Mouse (Mus musculus): ENCODE measurements around the gene Borcs6. TPM values are rescaled to one million over a fixed set of nuclear protein-coding genes. Genes with fewer than 3 reads are reported as not detected.

Borcs6 gene
- polyA plus RNA-seq, 1 experiment from 2014 or later, result 9.2 TPM

DNA sequence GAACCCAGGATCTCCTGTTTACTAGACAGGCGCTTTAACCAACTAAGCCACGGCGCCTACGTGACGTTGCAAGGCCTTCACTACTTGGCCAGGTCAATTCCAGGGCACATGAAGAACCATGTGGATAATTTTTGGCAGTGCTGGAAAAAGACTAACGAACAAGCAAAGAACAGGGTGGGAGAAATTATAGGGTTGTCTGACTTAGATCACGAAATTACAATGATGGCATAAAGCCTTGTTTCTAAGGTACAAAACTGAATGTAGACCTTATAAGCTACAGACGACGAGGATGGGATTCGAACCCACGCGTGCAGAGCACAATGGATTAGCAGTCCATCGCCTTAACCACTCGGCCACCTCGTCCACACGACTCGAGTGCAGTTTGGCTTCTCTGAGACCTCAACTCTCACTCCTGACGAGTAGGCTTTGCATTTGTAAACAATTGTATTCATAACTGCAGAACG is 3.3 kb downstream of the Borcs6 start:
- H3K27me3 ChIP-seq, result peaks cover 11% of the 10 kb centered on the region
- H3K4me3 ChIP-seq (replicated peaks), result peak overlapping the region; percentile 70
- H3K36me3 ChIP-seq, result no peaks in the 10 kb centered on the region
- H3K9ac ChIP-seq (replicated peaks), result peak overlapping the region; percentile 44; the same call in 1 of the 2 replicates
- H3K4me2 ChIP-seq, result peak overlapping the region; percentile 95
- peaks cover 32% of the 10 kb centered on the region for H3K4me1 ChIP-seq (replicated peaks)
- H3K9me3 ChIP-seq, result no peaks in the 10 kb centered on the region
- peak overlapping the region; percentile 69 for H3K27ac ChIP-seq
- under 1% methylated on average over 19 of the region's 19 CpGs for WGBS
- 0 out of 2 replicates have a peak, but pooled peaks have one; percentile 21 for ATAC-seq (ENCODE audit: insufficient number of reproducible peaks, insufficient read depth, low FRiP score, low TSS enrichment, low read depth)

DNA sequence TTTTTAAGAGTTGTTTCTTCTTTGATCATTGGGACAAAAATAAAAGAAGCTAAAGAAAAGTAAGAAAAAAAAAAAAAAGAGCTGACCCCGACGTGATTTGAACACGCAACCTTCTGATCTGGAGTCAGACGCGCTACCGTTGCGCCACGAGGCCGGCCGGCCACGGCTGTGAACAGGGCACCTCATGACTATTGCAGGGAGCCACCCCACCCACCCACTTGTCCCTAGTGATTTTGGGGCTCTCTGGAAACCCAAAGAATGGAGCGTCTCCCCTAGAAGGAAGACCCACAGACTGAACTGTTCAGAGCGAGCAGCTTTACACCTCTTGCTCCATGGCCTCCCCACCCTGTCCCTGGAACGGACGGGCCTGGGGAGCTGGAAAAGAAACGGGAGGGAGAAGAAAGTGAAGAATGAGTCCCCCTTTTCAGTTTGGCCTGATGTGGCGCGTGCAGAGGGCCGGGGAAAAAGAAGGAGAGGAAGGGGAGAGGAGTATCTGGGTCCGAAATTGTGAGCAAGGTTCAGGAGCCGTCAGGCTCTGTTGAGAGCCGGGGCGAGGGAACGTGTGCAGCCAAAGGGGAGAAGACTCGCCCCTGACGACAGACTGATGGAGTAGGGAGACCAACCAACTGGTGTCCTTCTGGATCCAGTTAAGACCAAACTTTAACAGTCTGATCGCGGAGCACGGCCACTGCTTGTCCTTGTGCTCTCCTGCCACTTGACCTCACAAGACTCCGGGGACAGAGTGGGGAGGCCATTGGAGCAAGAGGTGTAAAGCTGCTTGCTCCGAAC is 4.1 kb downstream of the Borcs6 start:
- peak; percentile 44; the same call in 1 of the 2 replicates for ATAC-seq (ENCODE audit: insufficient number of reproducible peaks, insufficient read depth, low FRiP score, low TSS enrichment, low read depth)
- Histone ChIP-seq H3K36me3 (no peaks in the 10 kb centered on the region), H3K9me3 (no peaks in the 10 kb centered on the region), H3K9ac (replicated peaks) (peak overlapping the region; percentile 70), H3K27me3 (peaks cover 11% of the 10 kb centered on the region), H3K27ac (peak overlapping the region; percentile 76), H3K4me2 (peak overlapping the region; percentile 95), H3K4me1 (replicated peaks) (peaks cover 28% of the 10 kb centered on the region), H3K4me3 (replicated peaks) (peak overlapping the region; percentile 70)
- WGBS, result under 1% methylated on average over 31 of the region's 31 CpGs

DNA sequence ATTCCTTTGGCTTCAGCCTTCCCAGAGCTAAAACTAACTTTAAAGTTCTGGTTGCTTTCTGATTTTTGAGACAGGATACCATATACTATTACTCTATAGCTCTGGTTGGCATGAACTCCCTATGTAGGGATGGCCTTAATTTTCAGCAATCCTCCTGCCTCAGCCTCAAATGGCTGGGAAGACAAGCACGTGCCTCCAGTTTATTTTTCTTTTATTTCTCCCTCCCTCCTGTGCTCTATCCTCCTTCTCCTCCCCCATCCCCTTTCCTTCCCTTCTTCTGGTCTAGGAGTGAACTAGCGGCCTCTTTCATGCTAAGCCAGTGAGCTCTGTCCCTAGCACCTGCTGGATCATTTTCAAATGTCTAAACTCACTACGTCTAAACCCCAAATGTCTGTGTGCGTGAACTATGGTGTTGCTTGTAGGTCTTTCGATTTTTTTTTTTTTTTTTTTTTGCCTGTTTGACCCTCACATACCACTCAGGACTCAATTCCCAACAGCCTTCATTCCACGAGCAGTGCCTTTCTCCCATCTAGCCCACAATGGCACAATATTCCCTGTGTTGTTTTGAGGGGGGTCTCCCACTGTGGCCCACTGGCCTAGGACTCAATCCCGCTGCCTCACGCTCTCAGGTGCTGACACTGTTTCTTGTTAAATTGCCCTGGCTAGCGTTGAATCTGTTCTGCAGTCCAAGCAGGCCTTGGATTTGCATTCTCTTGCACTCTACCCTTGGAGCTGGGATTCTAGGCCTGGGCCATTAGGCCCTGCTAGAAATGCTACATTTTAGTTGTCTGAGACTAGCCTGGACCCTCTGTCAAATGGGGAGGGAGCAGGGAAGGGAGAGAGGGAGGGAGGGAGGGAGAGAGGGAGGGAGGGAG is 5.0 kb downstream of the Borcs6 start:
- Histone ChIP-seq H3K9me3 (no peaks in the 10 kb centered on the region), H3K27me3 (peaks cover 11% of the 10 kb centered on the region), H3K36me3 (no peaks in the 10 kb centered on the region), H3K4me1 (replicated peaks) (peaks cover 25% of the 10 kb centered on the region), H3K27ac (peak overlapping the region; percentile 76; the same call in 1 of the 2 replicates), H3K4me3 (replicated peaks) (peak overlapping the region; percentile 70), H3K9ac (replicated peaks) (peak overlapping the region; percentile 70), H3K4me2 (peak overlapping the region; percentile 95)
- no peak for ATAC-seq (ENCODE audit: insufficient number of reproducible peaks, insufficient read depth, low FRiP score, low TSS enrichment, low read depth)
- WGBS, result 48% methylated on average over 9 of the region's 9 CpGs

GRCm38 (mm10) chr11:69065394-69065925 is 5.9 kb downstream of the Borcs6 start:
- Histone ChIP-seq H3K4me3 (replicated peaks) (no peak overlapping the region), H3K4me2 (peak overlapping the region; percentile 93), H3K27ac (no peak overlapping the region), H3K9ac (replicated peaks) (no peak overlapping the region), H3K4me1 (replicated peaks) (peaks cover 27% of the 10 kb centered on the region), H3K9me3 (no peaks in the 10 kb centered on the region), H3K27me3 (peaks cover 11% of the 10 kb centered on the region), H3K36me3 (no peaks in the 10 kb centered on the region)
- 45% methylated on average over 3 of the region's 3 CpGs for WGBS
- ATAC-seq (ENCODE audit: insufficient number of reproducible peaks, insufficient read depth, low FRiP score, low TSS enrichment, low read depth), result no peak

DNA sequence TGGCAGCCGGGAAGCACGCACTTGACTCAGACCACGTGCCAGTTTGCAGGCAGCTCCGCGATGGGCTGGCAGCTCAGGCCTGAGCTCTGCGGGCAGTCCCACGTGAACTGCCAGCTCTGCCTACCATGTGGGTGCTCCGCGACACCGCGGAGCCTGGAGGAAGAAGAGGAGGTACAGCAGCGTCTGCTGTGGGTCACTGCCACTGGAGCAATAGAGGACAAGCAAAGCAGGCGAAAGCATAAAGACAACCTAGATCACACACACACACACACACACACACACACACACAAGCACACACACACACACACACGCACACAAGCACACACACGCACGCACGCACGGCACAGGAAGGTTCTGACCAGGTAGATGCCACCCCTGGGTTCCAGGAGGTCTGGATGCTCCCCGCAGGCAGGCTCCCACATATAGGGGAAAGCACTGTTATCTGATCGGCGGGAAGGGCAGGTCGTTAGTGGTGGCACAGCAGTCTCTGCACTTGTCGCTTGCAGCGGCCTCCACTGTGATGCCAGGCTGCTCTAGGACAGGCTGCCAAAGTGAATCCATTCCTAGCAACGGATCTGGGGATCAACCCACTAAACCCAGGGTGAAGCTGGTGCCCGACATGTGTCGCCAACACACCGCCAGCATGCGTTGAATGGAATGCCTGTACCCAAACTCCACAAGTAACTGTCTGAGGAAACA is 6.8 kb downstream of the Borcs6 start:
- no peak overlapping the region for H3K27ac ChIP-seq
- H3K4me2 ChIP-seq, result peak overlapping the region; percentile 93
- H3K27me3 ChIP-seq, result peaks cover 7% of the 10 kb centered on the region
- H3K36me3 ChIP-seq, result no peaks in the 10 kb centered on the region
- ATAC-seq (ENCODE audit: insufficient number of reproducible peaks, insufficient read depth, low FRiP score, low TSS enrichment, low read depth), result no peak
- H3K9me3 ChIP-seq, result no peaks in the 10 kb centered on the region
- peak overlapping the region; percentile 45 for H3K4me3 ChIP-seq (replicated peaks)
- H3K9ac ChIP-seq (replicated peaks), result peak overlapping the region; percentile 51
- peaks cover 23% of the 10 kb centered on the region for H3K4me1 ChIP-seq (replicated peaks)
- WGBS, result under 1% methylated on average over 28 of the region's 29 CpGs

- H3K4me3 ChIP-seq (replicated peaks), result peak overlapping the region; percentile 45
- 0 out of 2 replicates have a peak overlapping the region, but pooled peaks have one; percentile 47 for H3K27ac ChIP-seq
- no peaks in the 10 kb centered on the region for H3K36me3 ChIP-seq
- peak overlapping the region; percentile 93 for H3K4me2 ChIP-seq
- no peak for ATAC-seq (ENCODE audit: insufficient number of reproducible peaks, insufficient read depth, low FRiP score, low TSS enrichment, low read depth)
- H3K9me3 ChIP-seq, result no peaks in the 10 kb centered on the region
- peaks cover 4% of the 10 kb centered on the region; the same call in 1 of the 2 replicates for H3K27me3 ChIP-seq
- WGBS, result 10% methylated on average over 8 of the region's 8 CpGs
- H3K4me1 ChIP-seq (replicated peaks), result peaks cover 21% of the 10 kb centered on the region
- no peak overlapping the region for H3K9ac ChIP-seq (replicated peaks)
Observed at GRCm38 (mm10) chr11:69066956-69067355, 7.4 kb downstream of the Borcs6 start.

DNA sequence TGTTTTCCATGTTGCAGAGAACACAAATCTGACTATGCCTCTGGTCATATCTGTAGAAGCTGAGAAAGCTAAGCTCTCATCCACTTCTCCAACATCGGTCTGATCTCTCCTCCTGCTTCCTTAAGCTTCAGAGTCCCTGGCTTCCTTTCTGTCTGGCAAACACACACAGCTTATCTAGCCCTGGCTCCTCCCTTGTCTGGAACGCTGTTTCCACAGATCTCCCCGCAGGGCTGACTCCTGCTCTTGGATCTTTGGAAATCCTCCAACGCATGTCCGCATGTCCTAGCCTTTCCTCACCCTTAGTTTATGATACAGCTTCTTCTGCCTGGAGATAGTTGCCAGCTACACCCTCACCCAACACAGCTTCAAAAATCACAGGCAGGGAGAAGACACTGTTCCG is 8.1 kb downstream of the Borcs6 start:
- H3K27ac ChIP-seq, result no peak overlapping the region

GRCm38 (mm10) chr11:69070093-69070492 is 10.6 kb downstream of the Borcs6 start:
- peaks cover 41% of the 10 kb centered on the region for H3K4me1 ChIP-seq (replicated peaks)

More for the DNA sequence above, 8.1 kb downstream of the Borcs6 start:
- H3K4me3 ChIP-seq (replicated peaks), result no peak overlapping the region
- peaks cover 27% of the 10 kb centered on the region for H3K4me1 ChIP-seq (replicated peaks)
- no peaks in the 10 kb centered on the region for H3K36me3 ChIP-seq
- WGBS, result 61% methylated on average over 6 of the region's 6 CpGs
- no peaks in the 10 kb centered on the region for H3K9me3 ChIP-seq
- H3K9ac ChIP-seq (replicated peaks), result no peak overlapping the region
- H3K27me3 ChIP-seq, result peaks cover 4% of the 10 kb centered on the region; the same call in 1 of the 2 replicates
- H3K4me2 ChIP-seq, result no peak overlapping the region
- no peak for ATAC-seq (ENCODE audit: insufficient number of reproducible peaks, insufficient read depth, low FRiP score, low TSS enrichment, low read depth)

DNA sequence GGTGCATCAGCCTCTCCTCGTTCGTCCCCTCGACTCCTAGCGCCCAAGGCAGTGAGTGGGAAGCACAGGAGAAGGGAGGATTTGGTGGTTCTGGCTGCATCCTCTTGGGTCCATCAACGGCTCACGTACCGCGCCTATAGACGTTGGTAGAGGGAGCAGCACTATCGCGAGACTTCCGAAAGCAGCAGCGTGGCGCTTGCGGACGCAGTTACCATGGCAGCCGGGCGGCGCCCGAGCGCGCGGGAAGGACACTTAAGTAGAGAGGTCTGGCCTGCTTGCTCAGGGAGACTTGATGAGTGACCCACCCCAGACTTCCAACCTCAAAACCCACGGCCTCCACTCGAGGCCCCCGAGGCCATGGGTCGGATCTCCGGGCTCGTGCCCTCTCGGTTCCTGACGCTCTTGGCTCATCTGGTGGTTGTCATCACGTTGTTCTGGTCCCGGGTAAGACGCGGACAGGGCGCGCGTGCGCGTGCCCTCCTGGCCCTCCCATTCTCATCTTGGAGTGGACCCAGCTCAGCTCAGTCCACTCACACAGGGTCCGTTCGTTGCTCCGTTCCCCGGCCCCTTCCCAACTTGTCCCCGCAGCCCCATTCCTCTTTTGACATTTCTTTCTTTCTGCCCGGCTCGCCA is 11.2 kb downstream of the Borcs6 start, which contains the start of gene Tmem107:
Gene Tmem107 (plus strand): TSS at position 217 of the 633 bp plus-strand sequence.
- peaks cover 41% of the 10 kb centered on the region for H3K4me1 ChIP-seq (replicated peaks)
- WGBS, result under 1% methylated on average over 47 of the region's 47 CpGs
- peaks cover 4% of the 10 kb centered on the region; the same call in 1 of the 2 replicates for H3K27me3 ChIP-seq
- peak within 1 kb of the TSS; percentile 81 for H3K9ac ChIP-seq (replicated peaks)
- peak within 1 kb of the TSS; percentile 62 for H3K4me3 ChIP-seq (replicated peaks)
- H3K9me3 ChIP-seq, result no peaks in the 10 kb centered on the region
- H3K36me3 ChIP-seq, result no peaks in the 10 kb centered on the region
- peak within 1 kb of the TSS; percentile 84 for H3K4me2 ChIP-seq
- H3K27ac ChIP-seq, result peak within 1 kb of the TSS; percentile 94
- peak; percentile 84 for ATAC-seq (ENCODE audit: insufficient number of reproducible peaks, insufficient read depth, low FRiP score, low TSS enrichment, low read depth)

More at GRCm38 (mm10) chr11:69070093-69070492, 10.6 kb downstream of the Borcs6 start:
- H3K4me2 ChIP-seq, result peak overlapping the region; percentile 84
- ATAC-seq (ENCODE audit: insufficient number of reproducible peaks, insufficient read depth, low FRiP score, low TSS enrichment, low read depth), result no peak
- no peaks in the 10 kb centered on the region for H3K36me3 ChIP-seq
- no peaks in the 10 kb centered on the region for H3K9me3 ChIP-seq
- H3K27ac ChIP-seq, result peak overlapping the region; percentile 94
- peaks cover 4% of the 10 kb centered on the region; the same call in 1 of the 2 replicates for H3K27me3 ChIP-seq
- H3K9ac ChIP-seq (replicated peaks), result peak overlapping the region; percentile 81
- 1% methylated on average over 13 of the region's 13 CpGs for WGBS
- peak overlapping the region; percentile 62 for H3K4me3 ChIP-seq (replicated peaks)

- 24% methylated on average over 9 of the region's 9 CpGs for WGBS
- Histone ChIP-seq H3K27ac (peak overlapping the region; percentile 94), H3K36me3 (no peaks in the 10 kb centered on the region), H3K9me3 (no peaks in the 10 kb centered on the region), H3K4me1 (replicated peaks) (peaks cover 36% of the 10 kb centered on the region), H3K9ac (replicated peaks) (peak overlapping the region; percentile 81), H3K4me3 (replicated peaks) (peak overlapping the region; percentile 62), H3K27me3 (peaks cover 2% of the 10 kb centered on the region; the same call in 1 of the 2 replicates), H3K4me2 (peak overlapping the region; percentile 84)
- ATAC-seq (ENCODE audit: insufficient number of reproducible peaks, insufficient read depth, low FRiP score, low TSS enrichment, low read depth), result no peak
Observed at GRCm38 (mm10) chr11:69071262-69071661, 11.7 kb downstream of the Borcs6 start.
